Comparison of ENCODE assay signal across 11 mouse cellular contexts in genomic region chr5:139202127-139202526, GRCm38 (mm10). TPM values are rescaled to one million over a fixed set of nuclear protein-coding genes. Genes with fewer than 3 reads are reported as not detected.
DNase-seq lines count a peak whose midpoint lies in the region; ATAC-seq and TF ChIP-seq lines count a peak whose summit lies in the region.
"Had no signal": no experiment of that assay in that cellular context is flagged by ENCODE, and none has a peak within 500 bp of the region (broad histone marks: within the 10 kb centered on the region; RNA-seq: fewer than 3 reads in every experiment).

No protein-coding gene starts in this region.

- H3K4me2 ChIP-seq in embryonic facial prominence, embryonic 14.5 days (ENCODE audit: low read depth, low read length), result peak overlapping the region; percentile 84
- H3K4me2 ChIP-seq in intestine, embryonic 16.5 days (ENCODE audit: low read depth, low read length), result peak overlapping the region; percentile 70
- peak overlapping the region; percentile 87 for H3K4me2 ChIP-seq in neural tube, embryonic 13.5 days

- no peak for ATAC-seq in embryonic facial prominence, embryonic 14.5 days (ENCODE audit: low read depth)
- ATAC-seq in intestine, embryonic 16.5 days, result no peak
- no peak for ATAC-seq in neural tube, embryonic 13.5 days (ENCODE audit: low read depth)
- ATAC-seq: Patski had no signal

- H3K9ac ChIP-seq in embryonic facial prominence, embryonic 14.5 days (ENCODE audit: low read depth, low read length), result peak overlapping the region; percentile 83; the same call in 1 of the 2 replicates
- peak overlapping the region; percentile 84 for H3K9ac ChIP-seq in intestine, embryonic 16.5 days (ENCODE audit: low read depth, low read length)
- H3K9ac ChIP-seq in neural tube, embryonic 13.5 days, result peak overlapping the region; percentile 89

- no peaks in the 10 kb centered on the region for H3K27me3 ChIP-seq in embryonic facial prominence, embryonic 14.5 days (replicated peaks; ENCODE audit: control insufficient read depth, insufficient read depth, low read length)
- H3K27me3 ChIP-seq in intestine, embryonic 16.5 days (replicated peaks; ENCODE audit: control insufficient read depth, insufficient read depth, low read length), result no peaks in the 10 kb centered on the region
- H3K27me3 ChIP-seq in neural tube, embryonic 13.5 days, result no peaks in the 10 kb centered on the region
- H3K27me3 ChIP-seq: Patski had no signal

- H3K36me3 ChIP-seq in embryonic facial prominence, embryonic 14.5 days (ENCODE audit: control insufficient read depth, insufficient read depth, low read length), result no peaks in the 10 kb centered on the region
- no peaks in the 10 kb centered on the region for H3K36me3 ChIP-seq in intestine, embryonic 16.5 days (ENCODE audit: control insufficient read depth, insufficient read depth, low read length)
- H3K36me3 ChIP-seq in neural tube, embryonic 13.5 days, result no peaks in the 10 kb centered on the region

- H3K4me1 ChIP-seq in embryonic facial prominence, embryonic 14.5 days (ENCODE audit: control insufficient read depth, insufficient read depth, low read length), result peaks cover 12% of the 10 kb centered on the region
- H3K4me1 ChIP-seq in intestine, embryonic 16.5 days (ENCODE audit: control insufficient read depth, insufficient read depth, low read length), result peaks cover 28% of the 10 kb centered on the region
- H3K4me1 ChIP-seq in neural tube, embryonic 13.5 days (replicated peaks), result peaks cover 53% of the 10 kb centered on the region

- peak overlapping the region; percentile 76 for H3K4me3 ChIP-seq in layer of hippocampus, adult 2 months
- H3K4me3 ChIP-seq in embryonic facial prominence, embryonic 14.5 days (ENCODE audit: low read depth, low read length), result peak overlapping the region; percentile 93
- H3K4me3 ChIP-seq in intestine, embryonic 16.5 days (ENCODE audit: low read length), result peak overlapping the region; percentile 88
- H3K4me3 ChIP-seq in neural tube, embryonic 13.5 days, result peak overlapping the region; percentile 84

- no peaks in the 10 kb centered on the region for H3K9me3 ChIP-seq in embryonic facial prominence, embryonic 14.5 days (ENCODE audit: control insufficient read depth, low read length)
- no peaks in the 10 kb centered on the region for H3K9me3 ChIP-seq in intestine, embryonic 16.5 days (ENCODE audit: control insufficient read depth, low read length)
- H3K9me3 ChIP-seq in neural tube, embryonic 13.5 days, result no peaks in the 10 kb centered on the region

- 80% methylated on average over 11 of the region's 11 CpGs for WGBS in embryonic facial prominence, embryonic 14.5 days
- 69% methylated on average over 11 of the region's 11 CpGs for WGBS in intestine, embryonic 16.5 days
- WGBS in neural tube, embryonic 13.5 days, result 71% methylated on average over 11 of the region's 11 CpGs

- peak overlapping the region; percentile 28; the same call in 1 of the 2 replicates for H3K27ac ChIP-seq in layer of hippocampus, adult 2 months
- no peak overlapping the region for H3K27ac ChIP-seq in embryonic facial prominence, embryonic 14.5 days (replicated peaks; ENCODE audit: low read depth, low read length)
- no peak overlapping the region for H3K27ac ChIP-seq in intestine, embryonic 16.5 days (ENCODE audit: low read length)
- no peak overlapping the region for H3K27ac ChIP-seq in neural tube, embryonic 13.5 days (replicated peaks)

- no peak for TF ChIP-seq CTCF in layer of hippocampus, adult 2 months (conservative IDR thresholded peaks at IDR 0.05)

- no peak for DNase-seq in layer of hippocampus, adult 2 months (ENCODE audit: low spot score in 2 of 2)
- no peak for DNase-seq in layer of hippocampus, adult 8-10 months (ENCODE audit: low spot score in 2 of 2)
- no peak for DNase-seq in embryonic facial prominence, embryonic 14.5 days (ENCODE audit: low spot score)
- DNase-seq in adrenal gland, adult (ENCODE audit: inconsistent age in 2 of 2, low spot score in 1 of 2), result no peak
- DNase-seq in kidney, postnatal 10 days, result no peak
- DNase-seq in layer of hippocampus, postnatal 14 days (ENCODE audit: low spot score in 2 of 2), result no peak
- DNase-seq: cerebellum, adult 8-10 months had no signal

RNA-seq across cellular contexts. Expression of gene Sun1, which starts 1.7 kb away (rescaled TPM):
- total RNA-seq in layer of hippocampus, adult 2 months (2021), result 10 to 100 TPM; 78.8 to 91.0 TPM
- total RNA-seq in layer of hippocampus, adult 8-10 months (2022), result 10 to 100 TPM; 87.2 to 98.8 (median 91.4) TPM
- 56.3 and 59.5 TPM in 2 replicates for polyA plus RNA-seq in embryonic facial prominence, embryonic 14.5 days (2014; fragmentation: Nextera tagmentation; extraction: Ambion mirVana)
- 36.6 and 38.8 TPM in 2 replicates for polyA plus RNA-seq in intestine, embryonic 16.5 days (2015; fragmentation: Nextera tagmentation; extraction: Ambion mirVana)
- 40.4 and 42.1 TPM in 2 replicates for polyA plus RNA-seq in neural tube, embryonic 13.5 days (2015; fragmentation: Nextera tagmentation; extraction: Ambion mirVana)
- 10 to 100 TPM; 66.9 to 73.5 TPM for total RNA-seq in layer of hippocampus, postnatal 14 days (2021)

RNA-seq across cellular contexts. Expression of gene Get4, which starts 50.0 kb away (rescaled TPM):
- total RNA-seq in layer of hippocampus, adult 2 months (2021), result 10 to 100 TPM; 52.5 to 53.8 TPM
- 10 to 100 TPM; 47.8 to 56.9 (median 50.8) TPM for total RNA-seq in layer of hippocampus, adult 8-10 months (2022)
- polyA plus RNA-seq in embryonic facial prominence, embryonic 14.5 days (2014; fragmentation: Nextera tagmentation; extraction: Ambion mirVana), result 136 and 156 TPM in 2 replicates
- 136 and 143 TPM in 2 replicates for polyA plus RNA-seq in intestine, embryonic 16.5 days (2015; fragmentation: Nextera tagmentation; extraction: Ambion mirVana)
- polyA plus RNA-seq in neural tube, embryonic 13.5 days (2015; fragmentation: Nextera tagmentation; extraction: Ambion mirVana), result 116 and 119 TPM in 2 replicates
- 10 to 100 TPM; 45.5 to 49.2 TPM for total RNA-seq in layer of hippocampus, postnatal 14 days (2021)

RNA-seq across cellular contexts. Expression of gene Dnaaf5, which starts 52.1 kb away (rescaled TPM):
- total RNA-seq in layer of hippocampus, adult 2 months (2021), result 10 to 100 TPM in 1 of 2 experiments, 1 to 10 TPM in 1; 5.7 to 10.7 TPM
- total RNA-seq in layer of hippocampus, adult 8-10 months (2022), result 1 to 10 TPM; 6.7 to 9.0 (median 8.5) TPM
- 5.2 and 5.8 TPM in 2 replicates for polyA plus RNA-seq in embryonic facial prominence, embryonic 14.5 days (2014; fragmentation: Nextera tagmentation; extraction: Ambion mirVana)
- 2.4 and 4.7 TPM in 2 replicates for polyA plus RNA-seq in intestine, embryonic 16.5 days (2015; fragmentation: Nextera tagmentation; extraction: Ambion mirVana)
- polyA plus RNA-seq in neural tube, embryonic 13.5 days (2015; fragmentation: Nextera tagmentation; extraction: Ambion mirVana), result 4.6 and 4.8 TPM in 2 replicates
- 1 to 10 TPM; 7.0 to 7.4 TPM for total RNA-seq in layer of hippocampus, postnatal 14 days (2021)

RNA-seq across cellular contexts. Expression of gene Prkar1b, which starts 52.3 kb away (rescaled TPM):
- 100 to 1,000 TPM; 393 to 425 TPM for total RNA-seq in layer of hippocampus, adult 2 months (2021)
- total RNA-seq in layer of hippocampus, adult 8-10 months (2022), result 100 to 1,000 TPM; 413 to 462 (median 429) TPM
- 22.8 and 26.1 TPM in 2 replicates for polyA plus RNA-seq in embryonic facial prominence, embryonic 14.5 days (2014; fragmentation: Nextera tagmentation; extraction: Ambion mirVana)
- polyA plus RNA-seq in intestine, embryonic 16.5 days (2015; fragmentation: Nextera tagmentation; extraction: Ambion mirVana), result 22.7 and 23.6 TPM in 2 replicates
- polyA plus RNA-seq in neural tube, embryonic 13.5 days (2015; fragmentation: Nextera tagmentation; extraction: Ambion mirVana), result 183 and 196 TPM in 2 replicates
- 100 to 1,000 TPM; 387 to 389 TPM for total RNA-seq in layer of hippocampus, postnatal 14 days (2021)
- total RNA-seq: neutrophil, adult 5-6 weeks had no signal
